Mouse (Mus musculus) ovary, postnatal 14 days (tissue): Measurements from ENCODE around the gene Prpf19.

Experiments
- DNase-seq: peaks from one replicate; pipeline ENCODE4 v3.0.0; 2022; ENCODE audit warnings: low spot score

Gene Prpf19

GRCm38 (mm10) chr19:10938771-10939170 lies 43.7 kb downstream of the Prpf19 start:
- DNase-seq = no peak

GRCm38 (mm10) chr19:10940097-10940800 lies 45.2 kb downstream of the Prpf19 start:
- DNase-seq = peak; percentile 63

- no peak for DNase-seq
Measured at GRCm38 (mm10) chr19:10940801-10941457, 45.9 kb downstream of the Prpf19 start.

GRCm38 (mm10) chr19:10943955-10944354 lies 48.9 kb downstream of the Prpf19 start:
- no peak for DNase-seq

- no peak for DNase-seq
Measured at GRCm38 (mm10) chr19:10946506-10946905, 51.5 kb downstream of the Prpf19 start.

GRCm38 (mm10) chr19:10947219-10947618 lies 52.2 kb downstream of the Prpf19 start:
- no peak for DNase-seq

GRCm38 (mm10) chr19:10948416-10948815 lies 53.4 kb downstream of the Prpf19 start:
- no peak for DNase-seq

- peak; percentile 93 for DNase-seq
Measured at GRCm38 (mm10) chr19:10949112-10949511, 54.1 kb downstream of the Prpf19 start, which contains the start of gene Ccdc86. TSS of gene Ccdc86 (minus strand) at chr19:10949266.

- DNase-seq = no peak
Measured at GRCm38 (mm10) chr19:10949558-10949957, 54.5 kb downstream of the Prpf19 start.

- DNase-seq = no peak
Measured at GRCm38 (mm10) chr19:10952021-10952939, 57.2 kb downstream of the Prpf19 start.
